Mouse (Mus musculus) G1E-ER4 (cell line): ENCODE measurements around the gene Myh7. TPM values are rescaled to one million over a fixed set of nuclear protein-coding genes. Genes with fewer than 3 reads are reported as not detected.

Experiments
- GATA1 ChIP-seq: IDR thresholded peaks from one replicate; pipeline ENCODE4 v1.8.0; 2012; ENCODE audit warnings: low read length, inconsistent platforms
- polyA plus RNA-seq: library from polyadenylated mRNA; stranded (reverse); fragments of >175 nt; gene quantifications from 2 replicates; pipeline ENCODE4 v1.2.3, GENCODE M21; 2012

The Myh7 gene
- polyA plus RNA-seq: 0.04 and 0.05 TPM in 2 replicates

DNA sequence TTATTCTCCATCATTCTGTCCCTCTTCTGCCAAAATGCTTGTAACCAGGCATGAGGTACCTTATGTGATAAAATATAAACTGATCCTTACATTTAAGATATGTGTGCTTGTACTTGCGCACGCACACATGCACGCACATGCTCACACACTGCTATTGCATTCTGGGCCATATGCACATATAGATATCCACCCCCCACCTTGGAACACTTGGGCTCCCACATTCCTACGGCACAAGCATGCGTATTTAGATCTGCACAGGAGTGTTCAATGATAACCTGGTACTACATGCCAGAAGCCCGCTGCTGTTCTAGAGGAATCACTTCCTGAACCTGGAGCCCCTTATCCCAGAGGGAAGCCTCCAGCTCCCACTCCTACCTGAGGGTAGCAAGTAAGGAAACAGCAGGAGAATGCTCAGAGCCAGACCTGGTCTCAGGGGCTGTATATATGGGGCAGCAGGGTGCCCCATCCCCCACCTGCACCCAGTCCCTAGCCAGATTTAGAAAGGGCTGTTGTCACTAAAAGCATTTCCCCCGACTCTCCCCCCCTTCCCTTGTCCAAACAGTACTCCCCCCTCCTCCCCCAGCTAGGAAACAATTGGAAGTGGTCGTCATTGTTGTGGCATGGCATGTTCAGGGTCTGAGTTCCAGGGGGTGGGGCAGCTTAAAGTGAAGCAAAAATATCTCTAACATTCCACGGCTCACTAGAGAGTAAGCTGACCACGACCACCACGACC lies at the start of gene Myh7:
Myh7 (minus strand) TSS at position 491 of the 733 bp plus-strand sequence.
- TF ChIP-seq GATA1: no peak

DNA sequence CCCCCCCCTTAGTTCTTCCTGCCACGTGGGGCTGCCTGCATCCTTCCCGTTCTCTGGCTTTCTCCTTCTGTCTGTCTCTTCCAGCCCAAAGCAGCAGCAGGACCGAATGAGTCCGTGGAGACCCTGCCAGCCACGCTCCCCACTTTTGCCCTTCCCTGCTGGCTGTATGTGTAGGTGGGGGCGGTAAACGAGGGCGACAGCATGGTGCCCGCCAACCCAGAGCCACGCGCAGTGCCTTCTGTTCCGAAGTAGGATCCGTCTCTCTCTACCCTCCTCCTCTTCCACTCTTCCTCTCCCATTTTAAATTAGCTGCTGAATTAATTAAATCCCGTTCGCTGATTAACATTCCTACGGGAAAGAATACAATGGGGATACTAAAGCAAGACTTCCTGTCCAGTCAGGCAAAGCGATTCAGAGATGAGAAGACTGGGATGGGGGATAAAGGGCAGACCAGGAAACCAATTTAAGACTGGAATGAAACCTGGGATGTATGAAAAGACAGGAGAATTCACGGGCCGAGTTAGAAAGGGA lies 38.3 kb upstream of the Myh7 start:
- TF ChIP-seq GATA1: no peak

DNA sequence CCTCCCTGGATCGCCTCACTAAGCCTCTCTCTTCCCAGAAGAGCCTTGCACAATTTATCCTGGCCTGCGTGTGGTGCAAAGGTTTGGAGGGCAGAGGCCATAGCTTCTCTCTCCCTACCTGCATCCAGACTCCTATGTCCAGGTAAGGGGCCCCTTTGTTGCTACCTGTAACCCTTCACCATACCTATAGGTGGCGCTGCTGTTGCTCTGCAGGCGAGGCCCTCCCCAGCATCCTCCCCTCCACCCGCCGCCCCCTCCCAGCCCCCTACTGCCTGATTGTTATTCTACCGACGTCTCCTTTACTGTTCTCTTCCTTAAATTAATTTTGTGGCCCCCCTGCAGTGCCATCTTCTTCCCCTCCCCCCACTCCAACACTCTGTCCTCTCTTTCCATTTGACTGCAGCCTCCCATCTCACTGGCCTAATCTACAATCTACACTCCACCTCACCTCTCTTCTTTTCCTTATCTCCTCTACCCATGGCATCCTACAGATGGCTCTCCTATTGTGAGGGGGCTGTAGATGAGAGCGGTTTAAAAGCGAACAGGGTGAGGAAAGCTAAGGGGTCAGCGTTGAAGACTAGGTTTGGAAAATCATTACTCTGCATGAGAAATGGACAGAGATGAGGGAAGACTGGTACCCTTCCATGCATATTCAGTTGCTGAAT lies 34.7 kb upstream of the Myh7 start:
- TF ChIP-seq GATA1: no peak

DNA sequence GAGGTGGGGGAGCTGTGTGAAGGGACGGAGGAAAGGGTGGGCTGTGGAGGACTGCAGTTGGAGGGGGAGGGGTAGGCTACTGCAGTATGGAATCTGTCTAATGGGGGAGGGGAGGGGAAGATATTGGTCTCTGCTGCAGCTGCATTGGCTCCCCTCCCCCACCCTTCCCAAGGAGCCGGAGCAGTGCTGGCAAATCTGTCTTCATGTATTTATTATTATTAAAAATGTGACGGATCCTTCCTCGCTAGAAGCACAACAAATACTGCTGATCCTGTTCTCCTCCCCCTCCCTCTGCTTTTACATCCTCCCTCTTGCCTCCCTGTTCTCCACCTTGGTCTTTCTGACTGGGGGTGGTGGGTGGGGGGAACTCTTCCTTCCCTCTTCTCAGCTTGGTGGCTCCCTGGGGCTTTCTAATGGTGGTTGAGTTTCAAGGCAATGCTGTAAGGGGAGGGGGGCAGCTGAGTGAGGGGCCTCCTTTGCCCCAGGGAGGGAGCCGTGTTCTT lies 34.0 kb upstream of the Myh7 start:
- TF ChIP-seq GATA1: no peak

DNA sequence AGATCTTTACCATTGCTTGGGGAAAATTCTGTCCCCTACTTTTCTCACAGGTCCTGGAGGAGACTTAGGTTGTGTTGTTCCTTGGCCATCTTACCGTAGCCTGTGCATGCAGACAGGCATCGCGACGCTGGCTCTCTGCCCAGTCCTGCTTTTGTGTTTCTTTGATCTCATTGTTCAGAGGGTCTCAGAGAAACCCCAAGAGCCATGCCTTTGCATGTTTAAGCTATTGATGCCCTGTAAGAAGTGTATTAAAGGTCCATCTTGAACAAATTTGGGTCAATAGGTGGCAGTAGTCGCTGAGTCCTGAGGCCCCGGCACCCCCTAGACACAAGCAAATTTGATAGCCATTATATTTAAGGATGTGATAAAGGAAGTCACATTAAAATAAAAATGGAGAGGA lies 33.2 kb upstream of the Myh7 start:
- no peak for TF ChIP-seq GATA1

DNA sequence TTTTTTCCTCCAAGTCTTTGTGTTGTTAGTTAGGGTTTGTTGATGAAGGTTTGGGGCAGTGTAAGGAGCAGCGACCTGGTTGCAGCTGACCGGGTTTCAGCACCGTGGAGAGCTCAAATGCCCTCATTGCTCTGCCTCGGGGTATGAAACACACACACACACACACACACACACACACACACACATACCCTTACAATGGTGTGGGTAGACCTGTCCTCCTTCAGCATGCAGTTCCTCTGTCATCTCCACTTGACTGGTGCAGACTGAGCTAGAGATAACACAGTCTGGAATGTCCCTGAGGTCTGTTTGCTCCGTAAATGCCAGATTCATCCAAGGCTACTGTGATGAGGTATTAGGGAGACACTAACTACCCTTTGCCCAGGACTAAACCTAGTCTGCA lies 32.8 kb upstream of the Myh7 start:
- no peak for TF ChIP-seq GATA1

DNA sequence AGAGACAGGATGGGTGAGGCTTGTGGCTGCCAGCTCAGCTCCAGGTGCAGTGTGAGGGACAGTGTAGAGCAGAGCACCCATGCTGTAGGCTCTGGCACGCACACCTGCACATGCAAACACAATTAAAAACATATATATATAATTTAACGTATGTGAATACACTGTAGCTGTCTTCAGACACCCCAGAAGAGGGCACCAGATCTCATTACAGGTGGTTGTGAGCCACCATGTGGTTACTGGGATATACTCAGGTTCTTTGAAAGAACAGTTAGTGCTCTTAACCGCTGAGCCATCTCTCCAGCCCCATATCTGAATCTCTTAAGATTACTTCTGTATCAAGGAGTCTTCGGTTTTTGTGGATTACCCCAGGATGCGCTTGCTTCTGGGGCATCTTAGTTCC lies 31.1 kb upstream of the Myh7 start:
- TF ChIP-seq GATA1: no peak

DNA sequence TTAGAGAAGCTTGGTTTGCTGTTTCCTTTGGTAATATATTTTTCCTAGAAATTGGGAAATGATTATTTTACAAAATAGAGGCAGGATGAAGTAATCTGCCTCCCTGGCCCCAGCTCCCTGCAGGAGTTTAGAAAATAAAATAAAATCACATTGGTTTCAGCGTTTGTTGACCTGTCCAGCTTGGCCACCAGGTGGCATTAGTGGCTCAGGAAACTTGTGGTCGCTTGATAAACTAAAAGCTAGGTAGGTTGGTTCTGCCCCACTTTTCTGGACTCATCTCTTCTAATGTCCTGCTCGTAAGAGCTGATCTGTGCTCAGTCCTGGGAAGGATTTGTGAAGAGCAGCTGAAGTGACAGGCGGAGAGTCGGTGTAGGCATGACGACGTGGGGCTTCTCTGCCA lies 29.8 kb upstream of the Myh7 start:
- TF ChIP-seq GATA1: no peak

DNA sequence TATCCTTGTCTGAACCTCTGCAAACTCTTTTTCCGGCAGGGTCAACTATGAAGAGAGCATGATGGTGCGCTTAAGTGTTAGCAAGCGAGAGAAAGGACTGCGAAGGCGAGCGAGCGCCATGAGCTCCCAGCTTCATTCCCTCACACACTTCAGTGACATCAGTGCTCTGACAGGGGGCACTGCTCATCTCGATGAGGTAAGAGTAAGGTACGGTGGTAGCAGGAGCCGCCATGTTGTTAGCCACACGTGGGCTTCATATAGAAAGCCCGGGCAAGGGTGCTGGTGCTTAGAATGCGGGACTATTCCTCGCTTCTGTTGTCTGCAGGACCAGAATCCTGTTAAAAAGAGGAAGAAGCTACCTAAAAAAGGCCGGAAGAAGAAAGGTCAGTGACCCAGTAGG lies 28.6 kb upstream of the Myh7 start:
- no peak for TF ChIP-seq GATA1

DNA sequence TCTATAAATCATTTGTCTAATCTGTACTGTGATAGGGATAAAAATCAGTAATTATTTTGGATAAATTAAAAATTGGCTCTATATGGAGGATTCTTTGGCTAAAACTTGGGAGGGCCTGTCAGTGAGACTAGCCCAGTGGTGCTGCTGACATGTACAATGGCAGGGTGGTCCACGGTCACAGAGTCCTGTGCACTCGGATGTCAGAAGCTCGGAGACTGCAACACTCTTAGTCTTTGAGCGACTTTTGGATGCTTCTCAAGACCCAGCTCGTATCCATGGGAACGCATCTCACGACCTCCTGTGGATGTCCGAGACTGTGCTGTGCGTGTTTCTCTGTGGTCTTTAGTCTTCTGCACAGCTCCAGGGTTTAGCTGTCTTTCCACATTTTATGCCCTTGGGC lies 26.0 kb upstream of the Myh7 start:
- TF ChIP-seq GATA1: no peak

DNA sequence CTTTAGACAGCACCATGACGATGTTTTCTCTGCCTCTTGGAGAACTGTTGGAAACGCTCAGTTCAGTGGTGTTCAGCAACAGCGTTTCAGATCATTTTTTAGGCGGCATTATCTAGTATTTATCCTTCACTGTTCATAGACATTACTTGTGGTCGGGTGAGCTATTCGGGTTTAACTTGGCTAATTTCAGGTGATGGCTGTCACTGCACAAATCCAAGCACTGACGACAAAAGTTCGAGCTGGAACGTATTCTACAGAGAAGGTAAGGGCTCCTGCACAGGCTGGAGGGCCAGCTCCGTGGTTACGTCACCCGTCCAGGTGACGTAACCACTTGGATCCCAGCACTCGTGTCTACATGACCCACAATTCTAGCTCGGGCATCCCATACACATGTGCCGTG lies 22.4 kb upstream of the Myh7 start:
- TF ChIP-seq GATA1: no peak

DNA sequence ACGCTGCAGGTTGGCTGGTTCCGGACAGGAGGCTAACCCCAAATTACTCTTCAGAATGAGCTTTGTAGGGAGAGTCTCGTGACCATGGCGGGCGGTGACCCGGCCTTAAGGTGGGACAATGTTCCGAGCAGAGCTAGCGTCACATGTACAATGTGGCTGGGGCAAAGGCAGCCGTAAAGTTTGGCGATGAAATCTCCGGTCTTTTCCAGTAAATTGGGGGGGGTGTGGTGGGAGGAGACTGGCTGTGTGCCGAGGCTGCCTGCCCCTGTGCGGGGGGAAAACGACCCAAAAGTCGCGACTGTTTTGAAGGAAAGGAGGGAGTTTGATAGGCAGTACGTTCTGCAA lies 21.3 kb upstream of the Myh7 start:
- no peak for TF ChIP-seq GATA1

DNA sequence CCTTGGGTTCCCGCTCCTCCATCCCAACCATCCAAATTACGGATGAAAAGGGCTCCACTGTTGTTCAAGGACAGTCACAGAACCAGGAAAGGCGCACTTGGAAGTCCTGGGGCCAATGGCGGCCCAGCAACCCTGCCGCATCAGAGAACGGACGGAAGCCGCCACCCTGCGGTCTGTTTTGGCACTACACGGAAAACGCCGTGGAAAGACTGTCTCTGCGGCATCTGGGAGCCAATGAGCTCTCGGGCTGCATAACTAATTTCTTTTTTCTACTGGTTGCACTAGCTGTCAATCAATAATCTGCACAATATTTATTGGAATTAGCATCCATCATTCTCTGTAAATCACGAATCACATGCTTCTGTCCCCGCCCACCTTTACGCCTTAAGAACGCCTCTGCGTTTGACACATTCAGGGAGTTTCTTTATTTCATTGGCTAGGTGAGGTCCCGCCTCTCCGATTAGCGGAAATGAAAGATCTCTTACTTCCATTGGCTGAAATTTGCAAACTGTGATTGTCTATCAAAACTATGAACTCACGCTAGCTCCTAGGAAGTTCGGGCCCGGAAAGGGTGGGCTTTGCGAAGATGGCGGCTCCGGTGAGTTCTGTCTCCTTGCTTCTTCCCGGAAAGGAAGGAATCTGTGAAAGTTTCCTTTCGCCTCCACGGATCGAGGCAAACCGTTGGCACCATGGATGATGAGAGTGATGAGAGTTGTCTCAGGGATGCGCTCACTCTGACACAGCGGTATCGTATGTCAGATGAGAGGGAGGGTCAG lies 20.8 kb upstream of the Myh7 start, which contains the start of gene Ngdn:
Ngdn (plus strand) TSS at position 464 of the 776 bp plus-strand sequence.
- no peak for TF ChIP-seq GATA1

DNA sequence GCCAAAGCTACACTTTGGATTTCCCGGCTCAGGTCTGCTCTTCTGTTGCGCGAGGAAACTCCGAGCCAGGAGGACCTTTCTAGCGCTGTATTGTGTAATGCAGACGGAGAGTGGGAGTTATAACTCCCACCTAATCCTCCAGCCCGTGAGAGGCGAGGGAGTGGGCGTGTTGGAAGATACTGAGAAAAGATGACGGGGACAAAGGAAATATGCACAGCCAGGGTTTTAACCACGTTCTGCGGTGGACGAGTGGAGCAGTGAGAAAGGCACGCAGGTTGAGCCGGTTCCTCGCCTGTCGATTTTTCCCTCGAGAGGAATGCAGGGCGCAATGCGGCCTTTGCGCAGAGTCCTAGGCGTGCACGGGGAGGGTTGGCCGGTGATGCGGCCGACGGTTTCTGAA lies 20.2 kb upstream of the Myh7 start:
- no peak for TF ChIP-seq GATA1

DNA sequence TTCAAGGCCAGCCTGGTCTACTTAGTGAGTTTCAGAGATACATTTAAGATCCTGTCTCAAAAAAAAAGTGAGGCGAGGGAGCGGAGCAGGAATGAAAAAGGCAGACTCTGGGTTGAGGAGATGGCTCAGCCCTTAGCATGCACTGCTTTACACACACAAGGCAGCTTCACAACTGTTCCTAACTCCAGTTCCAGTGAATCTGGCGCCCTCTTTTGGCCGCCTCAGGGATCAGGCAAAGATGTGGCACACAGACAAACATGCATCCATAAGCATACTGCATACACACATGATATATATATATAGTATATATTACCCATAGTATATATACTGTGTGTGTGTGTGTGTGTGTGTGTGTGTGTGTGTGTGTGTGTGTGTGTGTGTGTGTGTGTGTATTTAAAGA lies 16.7 kb upstream of the Myh7 start:
- TF ChIP-seq GATA1: no peak

DNA sequence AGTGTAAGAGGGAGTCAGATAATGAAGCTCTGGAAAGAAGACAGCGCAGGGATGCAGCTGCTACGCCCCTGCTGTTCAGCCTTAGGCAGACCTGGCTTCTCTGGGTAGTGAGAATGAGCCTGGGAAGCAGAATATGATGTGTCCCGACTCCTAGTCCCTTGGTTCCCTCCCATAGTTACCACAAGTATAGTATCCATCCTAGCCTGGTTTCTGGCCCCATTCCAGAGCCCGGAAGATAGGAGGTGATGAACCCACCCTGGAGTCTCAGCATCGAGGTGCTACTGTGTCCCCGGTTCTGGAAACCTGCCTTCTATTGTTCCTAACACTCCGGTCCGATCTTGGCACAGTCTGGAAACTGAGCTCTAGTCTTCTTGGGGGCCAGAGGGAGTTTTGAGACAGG lies 14.0 kb upstream of the Myh7 start:
- no peak for TF ChIP-seq GATA1
